Mouse (Mus musculus) embryonic fibroblast, embryonic 13.5 days (primary cell): ENCODE measurements around the gene Pcsk5.

Experiments used
- CTCF ChIP-seq: IDR thresholded peaks from 2 replicates; pipeline ENCODE4 v1.5.1; 2011; ENCODE audit warnings: mild to moderate bottlenecking, control low read depth, low read length, moderate library complexity, borderline replicate concordance; ENCODE audit not compliant: insufficient read depth
- POLR2A ChIP-seq: IDR thresholded peaks from 2 replicates; pipeline ENCODE4 v1.6.1; 2011; ENCODE audit warnings: low read depth, mild to moderate bottlenecking, control low read depth, low read length, moderate library complexity

DNA sequence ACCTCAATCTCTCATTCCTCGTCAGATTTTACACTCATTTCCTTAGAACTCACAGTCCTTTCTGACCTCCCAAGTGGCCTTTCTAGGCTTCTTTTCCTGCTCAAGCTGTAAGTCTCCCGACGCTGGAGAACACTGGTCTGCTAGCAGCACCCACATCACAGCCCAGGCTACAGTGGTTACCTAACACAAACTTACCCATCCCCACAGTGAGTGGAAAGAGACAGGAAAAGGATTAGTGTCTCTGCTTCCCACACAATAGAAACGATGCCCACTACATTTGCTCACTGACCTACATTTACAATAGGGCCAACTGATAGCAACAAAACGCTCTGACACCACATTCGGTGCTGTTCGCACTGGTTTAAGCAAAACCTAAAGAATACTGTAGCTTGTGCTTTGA lies 24.8 kb downstream of the Pcsk5 start:
- no peak for TF ChIP-seq POLR2A
- no peak for TF ChIP-seq CTCF
